Mouse (Mus musculus): Measurements from ENCODE around the gene Lclat1. TPM values are rescaled to one million over a fixed set of nuclear protein-coding genes. Genes with fewer than 3 reads are reported as not detected.

Lclat1 gene
- total RNA-seq, 2 experiments from 2014 or later = 32.8 to 38.8 TPM

GRCm38 (mm10) chr17:73087045-73087910, 20.5 kb upstream of the Lclat1 start:
- DNase-seq (ENCODE audit: low spot score in 2 of 2) = no peak

DNA sequence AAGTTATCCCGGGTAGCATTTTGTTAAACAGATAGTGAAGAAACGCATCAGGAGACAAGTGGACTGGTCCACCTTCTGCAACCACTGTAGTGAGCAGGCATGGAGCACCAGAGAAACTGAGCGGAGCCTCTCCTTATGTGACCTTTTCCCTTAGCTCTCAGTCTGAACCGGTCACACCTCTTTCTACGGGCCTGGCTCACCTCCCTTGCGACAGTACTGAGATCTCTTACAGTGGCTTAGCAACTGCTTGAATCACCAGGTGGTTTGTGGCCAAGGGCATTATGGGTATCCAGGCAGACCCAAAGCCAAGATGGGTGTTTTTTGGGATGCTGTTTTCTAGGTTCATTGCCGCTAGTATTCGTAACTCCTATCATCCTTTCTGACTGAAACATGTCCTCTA, 16.4 kb upstream of the Lclat1 start:
- DNase-seq (ENCODE audit: low spot score in 2 of 2) = no peak

DNA sequence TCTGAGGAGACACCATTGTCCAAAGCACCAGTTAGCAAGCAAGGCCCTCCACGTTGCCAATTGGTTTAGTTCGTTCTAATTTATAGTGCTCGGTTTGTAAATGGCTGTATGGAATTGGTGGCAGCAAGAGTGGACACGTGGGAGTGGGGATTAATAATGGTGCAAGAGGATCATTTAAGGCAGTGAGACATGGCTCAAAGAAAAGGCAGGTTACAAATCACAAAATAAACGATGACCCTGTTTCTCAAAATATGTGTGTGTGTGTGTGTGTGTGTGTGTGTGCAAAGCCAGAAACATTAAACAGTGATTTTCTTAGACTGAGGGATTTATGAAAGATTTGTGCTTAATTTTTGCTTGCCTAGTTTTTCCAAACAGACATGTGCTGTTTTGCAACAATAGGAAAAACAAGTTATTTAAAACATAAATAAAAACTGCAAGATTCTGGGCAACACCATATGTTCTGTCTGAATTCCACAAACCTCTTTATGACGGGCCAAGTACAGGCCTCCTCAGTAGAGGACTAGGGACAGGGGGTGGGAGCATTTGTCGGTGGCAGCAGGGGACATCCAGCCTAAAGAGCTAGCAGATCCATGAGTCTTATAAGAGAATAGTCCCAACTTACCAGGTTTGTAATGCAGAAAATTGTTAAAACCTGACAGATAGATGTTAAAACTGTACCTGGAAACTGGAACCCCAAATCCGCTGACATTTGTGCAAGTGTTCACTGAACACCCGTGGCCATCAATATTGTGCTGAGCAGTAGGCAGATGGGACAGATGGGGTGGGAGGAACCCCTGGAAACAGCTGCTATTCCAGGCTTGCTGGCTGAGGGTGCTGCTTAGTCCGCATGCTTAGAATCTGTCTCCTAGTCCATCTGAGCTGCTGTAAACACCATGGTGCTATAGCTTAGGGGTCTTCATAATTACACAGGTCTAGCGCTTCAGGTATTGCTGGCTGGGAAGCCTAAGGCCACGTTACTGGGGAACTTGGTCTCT, 15.4 kb upstream of the Lclat1 start:
- DNase-seq (ENCODE audit: low spot score in 2 of 2) = no peak

GRCm38 (mm10) chr17:73095070-73095469, 12.7 kb upstream of the Lclat1 start:
- DNase-seq (ENCODE audit: low spot score in 2 of 2) = no peak

GRCm38 (mm10) chr17:73095585-73095984, 12.2 kb upstream of the Lclat1 start:
- DNase-seq (ENCODE audit: low spot score in 2 of 2) = no peak

GRCm38 (mm10) chr17:73096484-73096883, 11.3 kb upstream of the Lclat1 start:
- DNase-seq (ENCODE audit: low spot score in 2 of 2) = peak; percentile 44 to 54

- no peak for DNase-seq (ENCODE audit: low spot score in 2 of 2)
These were observed 9.1 kb upstream of the Lclat1 start for GRCm38 (mm10) chr17:73098636-73099035.

DNA sequence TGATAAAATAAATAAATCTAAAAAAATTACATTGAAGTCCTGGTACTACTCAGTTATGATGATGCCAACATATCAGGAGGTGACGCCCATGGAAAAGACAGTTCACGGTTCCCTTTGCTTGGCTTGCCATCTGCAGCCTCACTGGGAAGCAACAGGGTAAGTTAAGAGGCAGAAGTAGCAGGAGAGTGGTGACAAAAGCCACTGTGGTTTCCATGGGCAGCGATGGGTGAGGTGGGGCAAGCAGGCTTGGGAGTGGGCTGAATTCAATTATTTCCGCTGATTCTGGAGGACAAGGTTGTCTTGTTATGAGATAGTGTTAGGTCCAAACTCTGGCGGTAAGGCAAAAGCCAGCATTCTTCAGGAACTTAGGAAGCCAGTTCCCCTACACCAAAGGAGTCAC, 7.4 kb upstream of the Lclat1 start:
- no peak for DNase-seq (ENCODE audit: low spot score in 2 of 2)

- DNase-seq (ENCODE audit: low spot score in 2 of 2) = no peak
These were observed 5.2 kb upstream of the Lclat1 start for GRCm38 (mm10) chr17:73102538-73102937.

GRCm38 (mm10) chr17:73108170-73108887, 544 bp downstream of the Lclat1 start:
- no peak for DNase-seq (ENCODE audit: low spot score in 2 of 2)

GRCm38 (mm10) chr17:73108888-73109259, 1.1 kb downstream of the Lclat1 start:
- DNase-seq (ENCODE audit: low spot score in 2 of 2) = no peak

DNA sequence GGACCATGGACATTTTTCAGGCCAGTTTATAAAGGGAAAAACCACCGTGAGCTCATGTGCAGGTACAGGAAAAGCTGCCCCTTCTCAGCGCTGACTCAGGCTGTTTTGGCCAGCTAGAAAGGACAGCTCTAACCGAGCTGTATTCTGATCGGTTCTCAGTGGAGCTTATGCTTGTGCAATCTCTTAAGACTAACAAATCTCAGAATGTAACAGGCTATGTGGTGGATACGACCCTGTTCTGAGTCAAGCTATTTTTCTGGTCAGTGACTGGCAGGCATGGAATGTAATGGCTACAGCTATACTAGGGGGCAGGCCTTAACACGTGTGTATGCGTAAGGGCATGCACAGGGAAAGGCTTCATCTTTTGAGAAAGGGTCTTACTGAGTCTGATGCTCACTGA, 4.3 kb downstream of the Lclat1 start:
- no peak for DNase-seq (ENCODE audit: low spot score in 2 of 2)

DNA sequence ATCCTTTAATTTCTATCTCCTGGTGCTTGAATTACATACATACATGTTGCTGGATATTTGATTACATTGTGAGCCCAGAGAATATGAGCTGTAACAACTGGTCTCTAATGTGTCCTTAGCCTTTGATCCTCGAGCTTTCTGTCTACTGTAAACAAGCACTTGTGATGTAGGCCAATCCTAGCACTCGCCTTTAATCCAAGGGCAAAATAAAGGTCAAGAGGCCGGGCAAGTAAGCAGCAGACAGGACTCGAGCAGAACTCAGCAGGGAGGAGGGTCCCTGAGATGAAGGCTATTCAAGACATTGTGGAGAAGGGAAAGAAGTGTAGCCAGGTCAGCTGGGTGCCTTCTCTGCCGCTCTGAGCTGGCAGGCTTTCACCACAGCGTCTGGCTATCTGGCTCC, 4.8 kb downstream of the Lclat1 start:
- DNase-seq (ENCODE audit: low spot score in 2 of 2) = no peak

DNA sequence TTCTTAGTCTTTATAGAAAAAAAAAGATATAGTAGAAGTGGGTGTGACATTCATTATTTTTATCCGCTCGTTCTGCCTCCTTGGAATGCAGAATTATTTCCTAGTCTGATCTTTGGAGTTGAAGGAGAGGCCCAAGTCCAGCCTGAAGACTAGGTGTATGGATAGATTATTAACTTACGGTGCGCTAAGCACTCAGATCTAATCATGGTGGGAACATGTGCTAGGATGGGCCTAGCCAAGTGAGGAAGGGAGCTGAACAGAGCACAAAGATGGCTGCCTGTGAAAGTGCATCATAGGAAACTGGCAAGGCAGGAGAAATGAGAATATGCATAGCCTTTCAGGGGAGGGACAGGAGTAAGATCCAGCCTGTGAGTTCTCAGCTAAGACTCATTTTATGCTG, 5.4 kb downstream of the Lclat1 start:
- no peak for DNase-seq (ENCODE audit: low spot score in 2 of 2)

- no peak for DNase-seq (ENCODE audit: low spot score in 2 of 2)
These were observed 10.3 kb downstream of the Lclat1 start for GRCm38 (mm10) chr17:73118134-73118533.

DNA sequence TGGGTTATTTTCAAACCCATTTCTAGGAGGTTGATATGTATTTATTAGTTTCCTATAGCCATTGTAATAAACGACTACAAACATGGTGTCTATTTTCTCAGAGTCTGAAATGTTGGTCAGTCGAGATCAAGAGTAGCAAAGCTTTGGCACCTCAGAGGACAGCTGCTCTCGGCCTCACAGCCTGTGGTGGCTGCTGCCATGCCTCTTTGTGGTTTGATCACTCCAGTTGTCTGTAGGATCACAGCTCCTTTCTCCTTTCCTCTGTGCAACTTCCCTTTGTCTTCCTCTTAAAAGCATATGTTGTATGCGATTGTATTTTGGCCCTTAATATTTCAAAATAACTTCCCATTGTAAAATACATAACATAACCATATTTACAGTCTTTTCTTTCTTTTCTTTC, 10.9 kb downstream of the Lclat1 start:
- no peak for DNase-seq (ENCODE audit: low spot score in 2 of 2)

GRCm38 (mm10) chr17:73119150-73119549, 11.4 kb downstream of the Lclat1 start:
- DNase-seq (ENCODE audit: low spot score in 2 of 2) = no peak

- no peak for DNase-seq (ENCODE audit: low spot score in 2 of 2)
These were observed 12.8 kb downstream of the Lclat1 start for GRCm38 (mm10) chr17:73120545-73120944.

- DNase-seq (ENCODE audit: low spot score in 2 of 2) = no peak
These were observed 13.9 kb downstream of the Lclat1 start for GRCm38 (mm10) chr17:73121726-73122125.

DNA sequence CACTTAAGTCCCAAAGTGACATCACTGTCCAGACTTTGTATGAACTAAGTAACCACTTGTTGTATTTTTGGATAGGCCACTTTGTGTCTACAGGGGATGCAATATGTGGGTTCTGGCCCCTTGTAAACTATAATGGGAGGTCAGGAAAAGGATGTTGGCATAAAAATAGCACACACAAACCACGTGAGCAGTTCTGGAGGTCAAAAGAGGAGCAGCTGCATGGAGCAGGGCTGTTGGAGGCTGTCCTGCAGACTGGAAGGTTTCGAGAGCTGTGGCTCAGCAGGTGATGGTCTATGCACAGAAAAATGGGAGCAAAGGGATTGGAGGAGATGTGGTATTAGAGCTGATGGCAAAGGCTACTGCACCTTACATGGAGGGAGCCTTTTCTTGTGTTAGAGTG, 18.6 kb downstream of the Lclat1 start:
- DNase-seq (ENCODE audit: low spot score in 2 of 2) = no peak

- DNase-seq (ENCODE audit: low spot score in 2 of 2) = no peak
These were observed 19.1 kb downstream of the Lclat1 start for GRCm38 (mm10) chr17:73126903-73127302.

All from left cerebral cortex, adult 18-20 months (tissue).